Mouse (Mus musculus): ENCODE measurements around the gene Rb1. TPM values are rescaled to one million over a fixed set of nuclear protein-coding genes. Genes with fewer than 3 reads are reported as not detected.

Gene Rb1
- polyA plus RNA-seq, 1 experiment from 2014 or later: 15.8 TPM

- Histone ChIP-seq H3K9ac (replicated peaks; ENCODE audit: low read depth, low read length) (no peak overlapping the region), H3K9me3 (ENCODE audit: control insufficient read depth, low read length) (no peaks in the 10 kb centered on the region; the same call in 1 of the 2 replicates), H3K27me3 (replicated peaks; ENCODE audit: control insufficient read depth, insufficient read depth, low read length) (no peaks in the 10 kb centered on the region), H3K36me3 (ENCODE audit: control insufficient read depth, insufficient read depth) (peaks cover 12% of the 10 kb centered on the region), H3K4me3 (replicated peaks; ENCODE audit: low read length) (no peak overlapping the region), H3K27ac (ENCODE audit: low read length) (no peak overlapping the region), H3K4me2 (ENCODE audit: low read length) (no peak overlapping the region), H3K4me1 (replicated peaks; ENCODE audit: control insufficient read depth, insufficient read depth, low read length) (peaks cover 12% of the 10 kb centered on the region)
- ATAC-seq: no peak
- 92% methylated on average over 4 of the region's 4 CpGs for WGBS
Observed at GRCm38 (mm10) chr14:73179221-73179681, 146.4 kb downstream of the Rb1 start.

DNA sequence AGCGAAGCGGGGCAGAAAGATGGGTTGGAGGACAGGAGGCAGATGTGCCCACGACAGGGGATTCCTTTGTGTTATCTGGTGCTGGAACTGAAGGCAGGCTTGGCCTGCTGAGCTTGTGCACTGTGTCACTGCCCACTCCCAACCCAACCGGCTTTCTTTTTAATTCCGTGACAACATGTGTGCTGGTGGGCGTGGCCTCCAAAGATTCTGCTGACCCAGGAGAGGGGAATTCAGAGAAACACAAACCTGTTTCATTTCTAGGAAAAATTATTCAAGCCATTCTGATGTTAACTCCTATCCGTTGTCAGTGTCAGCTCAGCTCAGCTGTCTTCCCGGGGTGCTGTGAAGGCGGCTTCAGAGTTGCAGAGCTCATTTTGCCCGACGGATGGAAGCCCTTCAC, 147.7 kb downstream of the Rb1 start:
- peaks cover 17% of the 10 kb centered on the region for H3K4me1 ChIP-seq (replicated peaks; ENCODE audit: control insufficient read depth, insufficient read depth, low read length)
- no peak overlapping the region for H3K4me3 ChIP-seq (replicated peaks; ENCODE audit: low read length)
- WGBS: 88% methylated on average over 11 of the region's 11 CpGs
- H3K27ac ChIP-seq (ENCODE audit: low read length): no peak overlapping the region
- no peak for ATAC-seq
- no peaks in the 10 kb centered on the region for H3K9me3 ChIP-seq (ENCODE audit: control insufficient read depth, low read length)
- peaks cover 12% of the 10 kb centered on the region for H3K36me3 ChIP-seq (ENCODE audit: control insufficient read depth, insufficient read depth)
- H3K4me2 ChIP-seq (ENCODE audit: low read length): no peak overlapping the region
- H3K9ac ChIP-seq (replicated peaks; ENCODE audit: low read depth, low read length): no peak overlapping the region
- no peaks in the 10 kb centered on the region for H3K27me3 ChIP-seq (replicated peaks; ENCODE audit: control insufficient read depth, insufficient read depth, low read length)

DNA sequence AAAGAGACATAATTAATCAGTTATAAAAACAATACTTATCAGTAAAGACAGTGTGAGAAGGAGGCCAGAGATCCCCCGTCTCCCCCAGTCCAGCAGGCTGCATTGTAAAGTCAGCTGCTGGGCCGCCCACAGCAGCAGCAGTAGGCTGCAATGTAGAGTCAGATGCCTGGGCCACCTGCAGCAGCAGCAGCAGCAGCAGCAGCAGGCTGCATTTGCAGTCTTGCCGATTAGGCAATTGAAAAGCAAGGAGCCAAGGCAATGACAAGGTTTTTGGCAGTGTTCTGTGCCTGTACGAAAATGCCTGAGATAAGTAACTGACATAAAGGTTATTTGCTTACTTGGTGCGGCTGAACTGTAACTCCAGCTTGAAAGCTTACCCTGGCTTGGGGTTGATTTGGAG, 149.4 kb downstream of the Rb1 start:
- no peak overlapping the region for H3K9ac ChIP-seq (replicated peaks; ENCODE audit: low read depth, low read length)
- H3K9me3 ChIP-seq (ENCODE audit: control insufficient read depth, low read length): no peaks in the 10 kb centered on the region
- no peak overlapping the region for H3K4me2 ChIP-seq (ENCODE audit: low read length)
- no peak for ATAC-seq
- peaks cover 20% of the 10 kb centered on the region for H3K4me1 ChIP-seq (replicated peaks; ENCODE audit: control insufficient read depth, insufficient read depth, low read length)
- peaks cover 5% of the 10 kb centered on the region for H3K36me3 ChIP-seq (ENCODE audit: control insufficient read depth, insufficient read depth)
- no peak overlapping the region for H3K4me3 ChIP-seq (replicated peaks; ENCODE audit: low read length)
- H3K27me3 ChIP-seq (replicated peaks; ENCODE audit: control insufficient read depth, insufficient read depth, low read length): no peaks in the 10 kb centered on the region
- 76% methylated on average over 5 of the region's 5 CpGs for WGBS
- H3K27ac ChIP-seq (ENCODE audit: low read length): no peak overlapping the region

- no peak for ATAC-seq
- Histone ChIP-seq H3K36me3 (ENCODE audit: control insufficient read depth, insufficient read depth) (peaks cover 5% of the 10 kb centered on the region), H3K9me3 (ENCODE audit: control insufficient read depth, low read length) (no peaks in the 10 kb centered on the region), H3K27ac (ENCODE audit: low read length) (no peak overlapping the region), H3K4me1 (replicated peaks; ENCODE audit: control insufficient read depth, insufficient read depth, low read length) (peaks cover 17% of the 10 kb centered on the region), H3K9ac (replicated peaks; ENCODE audit: low read depth, low read length) (no peak overlapping the region), H3K4me2 (ENCODE audit: low read length) (no peak overlapping the region), H3K4me3 (replicated peaks; ENCODE audit: low read length) (no peak overlapping the region), H3K27me3 (replicated peaks; ENCODE audit: control insufficient read depth, insufficient read depth, low read length) (no peaks in the 10 kb centered on the region)
- 91% methylated on average over 6 of the region's 6 CpGs for WGBS
Observed at GRCm38 (mm10) chr14:73175814-73176213, 149.8 kb downstream of the Rb1 start.

DNA sequence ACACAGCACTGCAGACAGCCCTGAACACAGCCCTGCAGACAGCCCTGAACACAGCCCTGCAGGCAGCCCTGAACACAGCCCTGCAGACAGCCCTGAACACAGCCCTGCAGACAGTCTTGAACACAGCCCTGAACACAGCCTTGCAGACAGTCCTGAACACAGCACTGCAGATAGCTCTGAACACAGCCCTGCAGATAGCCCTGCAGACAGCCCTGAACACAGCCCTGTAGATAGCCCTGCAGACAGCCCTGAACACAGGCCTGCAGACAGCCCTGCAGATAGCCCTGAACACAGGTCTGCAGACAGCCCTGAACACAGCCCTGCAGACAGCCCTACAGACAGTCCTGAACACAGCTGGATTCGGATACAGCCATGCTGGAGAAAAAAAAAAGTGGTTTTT, 150.6 kb downstream of the Rb1 start:
- Histone ChIP-seq H3K4me2 (ENCODE audit: low read length) (no peak overlapping the region), H3K9ac (replicated peaks; ENCODE audit: low read depth, low read length) (no peak overlapping the region), H3K4me1 (replicated peaks; ENCODE audit: control insufficient read depth, insufficient read depth, low read length) (peaks cover 17% of the 10 kb centered on the region), H3K27ac (ENCODE audit: low read length) (no peak overlapping the region; the same call in 1 of the 2 replicates), H3K27me3 (replicated peaks; ENCODE audit: control insufficient read depth, insufficient read depth, low read length) (no peaks in the 10 kb centered on the region), H3K4me3 (replicated peaks; ENCODE audit: low read length) (no peak overlapping the region), H3K36me3 (ENCODE audit: control insufficient read depth, insufficient read depth) (peaks cover 5% of the 10 kb centered on the region), H3K9me3 (ENCODE audit: control insufficient read depth, low read length) (no peaks in the 10 kb centered on the region)
- WGBS: 86% methylated on average over 1 of the region's 1 CpGs
- ATAC-seq: no peak; the same call in 1 of the 2 replicates

DNA sequence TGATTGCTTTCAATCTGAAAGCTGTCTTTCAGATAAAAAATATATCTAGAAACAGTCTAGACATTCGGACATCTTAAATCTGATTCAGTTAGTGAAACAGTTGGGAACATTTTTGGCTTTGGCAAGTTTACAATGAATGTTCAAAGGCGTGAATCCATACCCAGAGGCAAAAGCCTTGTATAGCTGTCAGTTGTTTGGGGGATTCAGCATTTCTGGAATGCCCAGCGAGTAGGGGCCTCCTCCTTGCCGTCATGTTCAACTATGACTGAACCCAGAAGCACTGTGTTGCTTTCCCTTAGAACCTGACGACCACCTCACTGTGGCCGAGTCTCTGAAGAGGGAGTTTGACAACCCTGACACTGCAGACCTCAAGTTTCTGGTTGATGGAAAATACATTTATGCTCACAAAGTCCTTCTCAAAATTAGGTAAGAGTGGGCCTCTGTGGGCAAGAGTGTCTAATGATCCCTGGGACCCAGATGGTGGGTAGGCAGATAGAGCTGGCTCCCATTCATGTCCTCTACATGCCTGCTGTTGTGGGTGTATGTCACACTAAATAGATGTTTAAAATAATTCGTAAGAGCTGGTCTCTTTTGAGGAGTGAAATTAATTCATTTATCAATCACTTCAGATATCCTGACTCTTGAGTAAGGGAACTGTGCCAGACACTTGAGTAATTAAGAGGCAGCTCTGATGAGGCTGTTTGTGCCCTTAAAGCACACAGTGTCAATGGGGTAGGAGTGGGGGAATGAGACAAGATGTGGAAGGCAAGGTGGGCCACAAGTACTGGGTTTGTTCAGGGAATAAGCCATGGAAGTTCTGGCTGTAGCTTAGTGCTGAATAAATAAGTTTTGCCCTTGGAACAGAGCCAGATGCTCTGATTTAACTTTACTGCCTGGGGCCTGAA, 151.3 kb downstream of the Rb1 start:
- H3K4me3 ChIP-seq (replicated peaks; ENCODE audit: low read length): no peak overlapping the region
- no peaks in the 10 kb centered on the region for H3K9me3 ChIP-seq (ENCODE audit: control insufficient read depth, low read length)
- peaks cover 17% of the 10 kb centered on the region for H3K4me1 ChIP-seq (replicated peaks; ENCODE audit: control insufficient read depth, insufficient read depth, low read length)
- no peak overlapping the region for H3K9ac ChIP-seq (replicated peaks; ENCODE audit: low read depth, low read length)
- 42% methylated on average over 7 of the region's 7 CpGs for WGBS
- ATAC-seq: peak; percentile 57
- no peak overlapping the region for H3K4me2 ChIP-seq (ENCODE audit: low read length)
- H3K27ac ChIP-seq (ENCODE audit: low read length): peak overlapping the region; percentile 5
- peaks cover 5% of the 10 kb centered on the region for H3K36me3 ChIP-seq (ENCODE audit: control insufficient read depth, insufficient read depth)
- H3K27me3 ChIP-seq (replicated peaks; ENCODE audit: control insufficient read depth, insufficient read depth, low read length): no peaks in the 10 kb centered on the region

DNA sequence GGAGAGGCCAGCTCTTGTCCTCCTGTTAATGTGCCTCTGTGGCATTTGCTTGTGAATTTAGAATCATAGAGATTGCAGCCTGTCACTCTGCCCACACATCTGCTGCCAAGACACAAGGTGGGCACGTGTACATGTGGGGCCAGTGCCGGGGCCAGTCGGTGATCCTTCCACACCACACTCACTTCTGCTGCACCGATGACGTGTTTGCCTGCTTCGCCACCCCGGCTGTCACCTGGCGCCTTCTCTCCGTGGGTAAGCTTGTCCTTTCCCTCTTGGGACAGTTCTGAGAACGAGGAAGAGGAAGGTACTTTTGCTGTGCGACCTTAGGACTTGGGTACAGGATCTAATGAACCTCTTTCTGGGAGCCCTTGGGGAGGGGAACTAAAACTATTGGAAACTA, 152.0 kb downstream of the Rb1 start:
- H3K4me1 ChIP-seq (replicated peaks; ENCODE audit: control insufficient read depth, insufficient read depth, low read length): peaks cover 17% of the 10 kb centered on the region
- WGBS: 58% methylated on average over 11 of the region's 11 CpGs
- H3K36me3 ChIP-seq (ENCODE audit: control insufficient read depth, insufficient read depth): peaks cover 5% of the 10 kb centered on the region
- no peak overlapping the region for H3K4me2 ChIP-seq (ENCODE audit: low read length)
- H3K9ac ChIP-seq (replicated peaks; ENCODE audit: low read depth, low read length): no peak overlapping the region
- no peaks in the 10 kb centered on the region for H3K9me3 ChIP-seq (ENCODE audit: control insufficient read depth, low read length)
- H3K27ac ChIP-seq (ENCODE audit: low read length): no peak overlapping the region
- H3K4me3 ChIP-seq (replicated peaks; ENCODE audit: low read length): no peak overlapping the region
- ATAC-seq: no peak
- no peaks in the 10 kb centered on the region for H3K27me3 ChIP-seq (replicated peaks; ENCODE audit: control insufficient read depth, insufficient read depth, low read length)

DNA sequence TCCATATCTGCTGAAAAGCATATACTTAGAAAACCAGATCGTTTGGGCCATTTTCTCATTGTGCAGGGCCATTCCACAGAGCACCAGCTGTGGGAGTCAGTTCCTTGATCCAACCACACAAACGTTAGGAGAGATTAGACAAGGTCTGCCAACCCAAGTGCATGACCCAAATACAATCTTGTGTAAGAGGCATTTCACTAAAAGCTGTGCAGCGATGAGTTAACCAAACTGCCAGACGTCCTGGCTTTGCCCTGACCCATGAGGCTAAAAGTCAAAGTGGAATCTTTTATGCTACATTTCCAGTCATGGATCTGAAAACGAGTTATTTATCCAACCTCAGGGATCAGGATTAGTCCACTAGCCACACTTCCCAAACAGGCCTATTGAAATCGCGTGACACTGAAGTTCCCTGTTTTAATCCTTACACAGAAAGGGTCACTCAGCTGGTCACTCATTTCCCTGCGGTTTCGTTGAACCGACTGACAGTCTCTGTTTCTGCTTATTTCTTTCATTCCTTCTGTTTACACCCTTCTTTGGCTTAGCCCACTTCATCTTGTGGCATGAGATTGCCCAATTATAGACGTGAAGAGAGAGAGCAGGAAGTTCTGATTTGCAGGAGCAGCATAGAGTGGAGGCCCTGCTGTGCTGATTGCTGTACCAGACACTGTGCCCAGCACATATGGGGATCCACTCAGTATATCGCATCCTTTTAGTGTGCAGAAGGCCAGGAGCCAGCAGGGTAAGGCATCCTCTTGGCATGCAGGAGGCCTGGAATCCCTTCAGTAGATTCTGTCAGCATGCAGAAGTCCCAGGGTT, 153.2 kb downstream of the Rb1 start:
- Histone ChIP-seq H3K9ac (replicated peaks; ENCODE audit: low read depth, low read length) (no peak overlapping the region), H3K4me3 (replicated peaks; ENCODE audit: low read length) (no peak overlapping the region), H3K4me2 (ENCODE audit: low read length) (no peak overlapping the region), H3K9me3 (ENCODE audit: control insufficient read depth, low read length) (no peaks in the 10 kb centered on the region), H3K27me3 (replicated peaks; ENCODE audit: control insufficient read depth, insufficient read depth, low read length) (no peaks in the 10 kb centered on the region), H3K4me1 (replicated peaks; ENCODE audit: control insufficient read depth, insufficient read depth, low read length) (peaks cover 17% of the 10 kb centered on the region), H3K27ac (ENCODE audit: low read length) (0 out of 2 replicates have a peak overlapping the region, but pooled peaks have one; percentile 12), H3K36me3 (ENCODE audit: control insufficient read depth, insufficient read depth) (peaks cover 10% of the 10 kb centered on the region)
- 42% methylated on average over 12 of the region's 12 CpGs for WGBS
- ATAC-seq: peak; percentile 77

Data from forebrain, embryonic 16.5 days (tissue).